Mouse (Mus musculus): ENCODE data around the gene Car9.

DNA sequence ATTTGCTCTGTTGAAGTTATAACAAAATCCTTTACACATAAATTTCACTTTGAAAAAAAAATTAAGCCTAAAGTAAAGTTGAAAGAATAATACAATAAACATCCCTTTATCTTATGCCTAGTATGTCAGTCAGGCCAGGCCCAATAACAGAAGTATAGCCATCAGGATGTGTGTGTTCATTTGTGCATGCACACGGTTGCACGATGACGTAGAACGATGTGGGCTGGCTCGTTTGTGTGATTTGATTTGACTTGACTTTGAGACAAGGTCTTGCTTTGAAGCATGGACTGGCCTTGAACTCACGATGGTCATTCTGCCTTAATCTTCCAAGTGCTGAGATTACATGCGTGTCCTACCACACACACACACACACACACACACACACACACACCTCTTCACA lies 39.9 kb upstream of the Car9 start:
- TF ChIP-seq POLR2A (IDR thresholded peaks at IDR 0.05; ENCODE audit: insufficient read length, low read depth) (no peak), REST (IDR thresholded peaks at IDR 0.05; ENCODE audit: insufficient read depth, insufficient read length) (no peak), TCF12 (IDR thresholded peaks at IDR 0.05; ENCODE audit: insufficient read depth, poor library complexity, severe bottlenecking) (no peak), USF1 (IDR thresholded peaks at IDR 0.05; ENCODE audit: low read depth) (no peak), POLR2AphosphoS2 (IDR thresholded peaks at IDR 0.05; ENCODE audit: insufficient read length, low read depth) (no peak), MYOG (IDR thresholded peaks at IDR 0.05; ENCODE audit: control insufficient read depth in 1 of 3, insufficient read depth in 1 of 3, insufficient read length in 2 of 3, low read depth in 2 of 3) (no peak), CEBPB (IDR thresholded peaks at IDR 0.05; ENCODE audit: insufficient read depth, poor library complexity, severe bottlenecking) (no peak), SRF (IDR thresholded peaks at IDR 0.05; ENCODE audit: control insufficient read depth, insufficient read length, low read depth) (no peak)

Data from myocyte (in vitro differentiated cells).